Mouse (Mus musculus) skeletal muscle tissue, adult 2 months (tissue): ENCODE data around the gene Mybpc2.

Source experiments
- DNase-seq: peaks from one replicate; pipeline ENCODE4 v3.0.0-alpha.2; 2012; ENCODE audit warnings: low read depth, low spot score

Gene Mybpc2

GRCm38 (mm10) chr7:44526414-44527154, 2.1 kb upstream of the Mybpc2 start:
- no peak for DNase-seq

DNA sequence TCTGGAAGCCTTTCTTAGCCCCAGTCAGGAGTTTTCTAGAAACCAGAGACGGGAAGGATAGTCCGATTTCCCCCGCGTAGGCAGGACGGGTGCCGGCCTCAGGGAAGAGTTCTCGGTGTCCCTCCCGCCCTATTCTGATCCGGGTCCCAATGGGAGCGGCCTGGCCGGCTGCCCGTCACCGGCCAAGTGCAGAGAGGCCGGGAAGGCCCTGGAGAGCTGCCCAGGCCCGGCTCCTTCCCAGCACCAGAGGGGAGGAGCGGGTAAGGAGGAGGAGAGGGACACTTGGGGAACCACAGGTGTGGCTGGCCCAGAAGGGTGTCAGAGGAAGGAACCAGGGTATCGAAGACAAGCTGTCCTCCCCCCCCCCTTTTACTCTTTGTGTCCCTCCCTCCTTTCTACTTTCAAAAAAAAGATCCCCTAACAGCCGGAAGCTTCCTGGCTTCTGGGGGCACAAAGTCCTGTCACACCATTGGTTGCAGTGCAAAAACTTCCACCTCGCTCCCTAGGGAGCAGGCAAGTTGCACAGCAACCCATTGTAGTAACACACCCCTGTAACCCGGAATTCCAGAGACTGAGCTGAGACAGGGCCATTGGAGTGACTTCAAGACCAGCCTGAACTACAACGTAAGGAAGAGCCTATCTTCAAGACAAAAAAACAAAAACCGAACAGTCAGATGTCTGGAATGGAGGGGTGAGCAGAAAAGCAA, 823 bp upstream of the Mybpc2 start:
- peak; percentile 97 for DNase-seq

DNA sequence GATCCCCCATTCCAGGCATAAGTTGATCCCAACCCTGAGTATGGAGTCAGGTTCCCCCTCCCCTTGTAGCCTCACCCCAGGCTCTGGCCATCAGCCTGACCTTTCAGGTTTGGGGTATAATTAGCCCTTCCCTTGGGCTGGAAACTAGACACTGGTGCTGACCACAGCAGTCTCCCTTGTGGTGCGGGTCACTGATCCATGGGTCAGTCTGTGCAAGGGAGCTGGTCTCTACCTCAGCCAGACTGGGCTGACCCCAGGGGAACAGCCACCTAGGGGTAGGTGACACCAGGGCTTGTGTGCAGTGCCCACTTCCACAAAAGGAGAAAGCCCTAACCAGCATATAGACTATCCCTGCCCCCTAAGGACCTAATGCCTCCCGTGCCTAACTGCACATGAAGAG, 1.4 kb downstream of the Mybpc2 start:
- DNase-seq: peak; percentile 95

DNA sequence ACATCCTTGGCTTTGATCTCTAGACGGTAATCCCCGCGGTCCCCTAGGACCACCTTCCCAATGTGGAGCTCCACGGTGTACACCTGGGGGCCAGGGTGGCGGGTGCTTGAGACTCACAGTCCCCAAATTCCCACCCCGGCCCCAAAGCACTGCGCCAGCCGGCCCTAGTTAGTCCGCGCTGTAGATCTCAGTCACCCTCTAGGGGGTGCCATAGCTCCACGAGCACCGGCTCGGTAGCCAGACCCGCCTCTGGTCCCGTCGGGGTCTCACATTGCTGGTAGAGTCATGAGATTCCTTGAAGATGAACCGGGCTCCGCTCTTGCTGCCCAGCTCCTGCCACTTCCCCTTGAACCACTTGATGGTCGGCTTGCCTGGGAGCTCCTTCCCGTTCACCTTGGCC, 2.7 kb downstream of the Mybpc2 start:
- DNase-seq: peak; percentile 66

- no peak for DNase-seq
Observed at GRCm38 (mm10) chr7:44520990-44521389, 3.5 kb downstream of the Mybpc2 start.

GRCm38 (mm10) chr7:44519240-44519913, 5.1 kb downstream of the Mybpc2 start:
- DNase-seq: no peak

DNA sequence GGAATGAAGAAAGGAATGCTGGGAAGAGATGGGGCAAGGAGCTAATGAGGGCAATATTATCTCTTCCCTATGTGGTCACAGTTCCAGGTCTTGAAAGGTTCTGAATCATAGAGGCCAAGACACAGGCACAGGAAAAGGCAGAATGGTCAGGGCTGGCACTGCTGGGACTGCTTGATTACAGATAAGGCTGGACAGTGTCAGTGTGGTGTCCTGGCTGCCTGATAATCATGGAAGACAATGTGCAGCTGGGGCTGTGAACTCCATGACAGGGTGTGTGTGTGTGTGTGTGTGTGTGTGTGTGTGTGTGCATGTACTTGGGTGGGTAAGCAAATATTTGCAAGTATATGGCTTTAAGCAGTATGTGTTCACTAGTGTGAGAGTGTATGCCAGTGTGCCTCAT, 17.0 kb downstream of the Mybpc2 start:
- DNase-seq: no peak

DNA sequence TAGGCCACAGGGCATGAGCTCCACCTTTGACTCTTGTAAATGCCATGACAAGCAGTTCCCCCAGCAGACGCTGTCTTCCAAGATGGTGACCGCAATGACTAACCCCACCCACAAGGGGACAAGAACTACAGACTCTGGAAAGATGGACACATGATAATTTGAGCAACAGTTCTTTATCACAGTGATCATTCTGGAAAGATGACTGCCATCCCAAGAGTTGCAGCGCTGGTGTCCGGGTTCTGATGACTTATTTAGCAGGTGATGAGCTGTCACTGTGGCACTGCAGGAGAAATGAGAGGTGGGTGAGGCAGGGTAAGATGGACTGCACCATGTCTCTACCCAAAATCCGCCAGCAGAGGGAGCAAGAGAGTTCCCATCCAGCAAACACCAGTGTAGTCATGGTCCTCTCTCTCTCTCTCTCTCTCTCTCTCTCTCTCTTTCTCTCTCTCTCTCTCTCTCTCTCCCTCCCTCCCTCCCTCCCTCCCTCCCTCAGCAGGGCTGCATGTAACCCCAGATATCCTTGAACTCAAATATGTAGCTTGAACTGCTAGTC, 22.8 kb downstream of the Mybpc2 start:
- DNase-seq: no peak

GRCm38 (mm10) chr7:44500046-44500445, 24.4 kb downstream of the Mybpc2 start:
- DNase-seq: no peak

DNA sequence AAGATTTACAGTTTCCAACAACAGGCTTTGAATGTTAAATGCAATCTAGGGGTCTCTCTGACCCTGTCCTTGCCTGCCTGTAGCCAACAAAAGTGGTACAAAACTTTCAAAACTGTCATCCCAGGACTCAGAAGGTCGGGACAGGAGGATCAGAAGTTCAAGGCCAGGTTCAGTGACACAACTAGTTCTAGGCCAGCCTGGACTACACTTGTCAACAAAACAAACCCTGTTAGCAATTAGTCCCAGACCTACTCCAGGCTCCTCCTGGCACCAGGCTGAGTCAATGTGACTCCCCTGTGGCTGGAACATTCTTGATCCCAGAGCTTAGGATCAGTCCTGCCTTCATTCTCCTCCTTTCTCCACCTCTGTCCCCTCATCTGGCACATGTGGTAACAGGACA, 25.5 kb downstream of the Mybpc2 start:
- no peak for DNase-seq

DNA sequence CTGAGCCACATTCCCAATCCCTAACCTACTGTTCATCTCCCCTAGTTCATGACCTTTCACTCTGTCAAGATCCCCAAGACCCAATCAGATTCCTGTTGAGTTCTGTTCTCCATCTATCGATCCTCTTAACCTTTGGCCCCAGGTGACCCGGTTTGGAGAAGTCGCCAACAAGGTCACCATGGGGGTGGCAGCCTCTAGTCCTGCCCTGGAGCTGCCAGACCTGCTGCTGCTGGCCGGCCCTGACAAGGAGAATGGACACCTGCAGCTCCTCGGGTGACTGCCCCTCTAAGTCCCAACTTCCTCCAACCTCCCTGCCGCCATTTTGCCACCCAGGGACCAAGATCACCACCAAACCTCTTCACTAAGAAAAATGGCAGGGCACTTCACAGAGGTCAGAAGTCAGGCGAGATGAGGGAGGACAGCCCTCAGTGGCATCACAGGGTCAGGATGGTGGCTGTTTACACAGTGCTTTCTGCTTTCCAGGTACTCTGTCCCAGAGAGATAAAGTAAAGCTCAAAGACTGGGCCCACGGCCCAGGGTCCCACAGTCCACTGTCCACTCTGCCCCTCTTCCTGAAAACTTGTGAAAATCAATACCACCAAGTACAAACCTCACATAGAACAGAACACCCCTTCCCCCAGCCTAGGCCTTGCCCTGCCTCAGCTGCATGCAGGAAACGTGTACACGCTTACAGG, 26.9 kb downstream of the Mybpc2 start:
- DNase-seq: no peak

DNA sequence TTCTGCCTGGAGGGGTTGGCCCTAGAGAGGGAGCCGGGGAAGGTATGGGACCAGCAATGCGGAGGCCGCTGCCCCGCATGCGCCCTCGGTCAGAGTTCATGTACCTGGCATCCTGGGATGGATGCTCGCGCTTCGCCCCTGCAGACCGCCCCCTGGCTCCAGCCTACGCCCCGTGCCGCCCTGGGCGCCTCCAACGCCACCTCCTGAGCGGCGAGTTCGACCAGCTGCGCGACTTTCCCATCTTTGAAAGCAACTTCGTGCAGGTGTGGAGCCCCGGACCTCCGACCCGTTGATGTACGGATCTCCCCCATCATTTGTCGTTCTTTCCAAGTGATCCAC, 27.7 kb downstream of the Mybpc2 start:
- no peak for DNase-seq

GRCm38 (mm10) chr7:44495992-44496770, 28.3 kb downstream of the Mybpc2 start, which contains the start of the genes Emc10 and Fam71e1:
Gene Emc10 (minus strand): TSS chr7:44496529.
Gene Fam71e1 (plus strand): TSS chr7:44496581.
- peak; percentile 98 for DNase-seq

DNA sequence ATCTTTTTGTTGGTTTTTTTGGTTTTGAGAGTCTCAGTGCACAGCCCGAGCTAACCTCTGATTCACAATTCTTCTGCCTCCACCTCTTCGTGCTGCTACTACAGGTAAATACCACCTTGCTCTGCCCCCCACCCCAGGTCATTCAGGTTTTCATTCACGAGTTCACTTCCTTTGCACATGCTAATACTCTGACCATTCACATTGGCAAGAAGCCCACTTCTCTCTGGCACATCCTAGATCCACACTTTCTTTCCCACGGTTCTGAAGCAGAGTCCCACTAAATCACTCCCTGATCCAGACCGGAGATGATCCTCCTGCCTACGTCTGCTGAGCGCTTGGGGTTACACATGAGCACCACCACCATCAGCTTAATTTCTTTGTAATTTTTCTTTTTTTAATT, 29.4 kb downstream of the Mybpc2 start:
- DNase-seq: no peak

DNA sequence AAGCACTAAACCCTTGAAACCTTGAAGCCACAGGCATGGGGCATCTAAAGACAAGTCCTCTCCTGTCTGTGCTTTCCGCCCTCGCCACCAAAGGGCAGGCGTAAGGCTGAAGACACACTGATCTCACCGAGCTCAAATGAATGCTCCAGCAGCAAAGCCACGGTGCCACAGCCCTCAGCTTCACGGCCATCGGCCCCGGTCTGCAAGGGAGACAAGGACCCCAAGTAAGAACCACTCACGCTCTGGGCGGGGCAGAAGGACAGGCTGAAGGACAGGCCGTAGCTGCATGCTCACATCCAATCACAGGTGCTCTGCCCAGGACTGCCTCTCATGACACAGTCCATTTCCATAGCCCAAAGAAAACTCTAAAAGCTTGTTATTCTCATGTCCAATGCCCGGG, 29.8 kb downstream of the Mybpc2 start:
- no peak for DNase-seq

- no peak for DNase-seq
Observed at GRCm38 (mm10) chr7:44492166-44492826, 32.2 kb downstream of the Mybpc2 start.

- DNase-seq: no peak
Observed at GRCm38 (mm10) chr7:44491391-44491790, 33.1 kb downstream of the Mybpc2 start.

- no peak for DNase-seq
Observed at GRCm38 (mm10) chr7:44490281-44490680, 34.2 kb downstream of the Mybpc2 start.

DNA sequence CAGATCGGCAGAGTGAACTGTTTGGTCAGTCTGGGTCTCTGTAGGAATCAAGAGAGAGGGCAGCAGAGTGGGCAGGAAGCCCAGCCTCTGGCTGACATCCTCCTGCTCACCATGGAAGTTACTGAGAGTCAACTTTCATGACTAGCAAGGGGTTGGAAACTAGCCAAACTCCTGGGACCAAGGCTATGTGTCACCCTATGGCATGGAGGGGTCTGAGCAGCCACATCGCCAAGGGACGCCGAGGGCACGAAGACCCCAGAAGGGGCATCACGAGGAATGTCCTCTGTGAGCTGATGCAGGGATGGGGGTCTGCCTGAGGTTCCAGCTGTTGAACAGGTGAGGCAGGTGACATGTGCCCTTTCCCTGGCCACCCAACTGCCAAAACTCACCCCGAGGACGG, 35.9 kb downstream of the Mybpc2 start:
- DNase-seq: no peak

DNA sequence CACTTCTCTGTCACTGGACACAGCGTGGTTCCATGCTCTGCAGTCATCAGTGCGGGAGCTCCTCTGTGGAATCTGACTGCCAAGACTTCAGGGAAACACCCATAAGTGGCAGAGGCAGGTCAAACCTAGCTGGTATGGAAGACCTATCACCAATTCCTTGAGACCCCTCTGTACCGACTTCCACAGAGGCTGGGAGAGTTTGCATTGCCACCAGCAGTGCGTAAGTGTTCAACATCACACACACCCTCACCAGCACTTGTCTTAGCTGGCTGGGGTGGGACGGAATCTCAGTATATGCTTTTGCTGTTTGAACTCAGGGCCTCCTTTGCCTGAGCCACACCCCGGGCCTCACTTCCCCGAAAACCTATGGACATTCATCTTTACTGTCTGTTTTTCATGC, 36.5 kb downstream of the Mybpc2 start:
- DNase-seq: no peak
